Mouse (Mus musculus) stomach, postnatal 0 days (tissue): ENCODE measurements around the gene Grin2a.

Source experiments
- CTCF ChIP-seq: IDR thresholded peaks from 2 replicates; pipeline ENCODE4 v1.5.1; 2016; ENCODE audit warnings: antibody characterized with exemption, low read depth, mild to moderate bottlenecking, moderate library complexity
- EP300 ChIP-seq: optimal IDR thresholded peaks from 2 replicates; pipeline ENCODE3; 2016; ENCODE audit warnings: antibody characterized with exemption

GRCm38 (mm10) chr16:9992076-9992772 lies 3.1 kb downstream of the Grin2a start:
- TF ChIP-seq CTCF = no peak
- TF ChIP-seq EP300 = no peak
